Mouse (Mus musculus): ENCODE results near the gene Dzank1. TPM values are rescaled to one million over a fixed set of nuclear protein-coding genes. Genes with fewer than 3 reads are reported as not detected.

Gene Dzank1
- total RNA-seq, 2 experiments from 2014 or later = 0.43 to 1.7 TPM

DNA sequence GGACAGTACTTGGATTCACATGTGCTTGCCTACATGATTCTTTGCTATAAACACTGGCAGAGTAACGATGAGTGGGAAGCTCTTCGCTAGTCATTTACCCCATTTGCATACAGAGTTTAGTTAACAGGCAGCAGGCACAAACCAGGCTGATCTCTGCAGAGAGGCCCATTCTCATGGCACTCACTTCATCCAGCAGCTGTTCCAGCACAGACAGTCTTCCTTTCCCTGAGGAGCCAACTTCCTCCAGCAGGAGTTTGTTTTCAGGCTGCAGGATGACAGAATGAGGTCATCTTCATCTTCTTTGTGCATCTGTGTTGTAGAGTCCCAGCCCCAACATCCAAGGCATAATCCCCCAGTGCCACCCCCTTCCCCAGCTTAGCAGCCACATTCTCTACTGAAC, 47.8 kb downstream of the Dzank1 start:
- intact Hi-C loops (cut with DNase I) = no loop called here
- DNase-seq = peak in 1 of 2 experiments; percentile 14

DNA sequence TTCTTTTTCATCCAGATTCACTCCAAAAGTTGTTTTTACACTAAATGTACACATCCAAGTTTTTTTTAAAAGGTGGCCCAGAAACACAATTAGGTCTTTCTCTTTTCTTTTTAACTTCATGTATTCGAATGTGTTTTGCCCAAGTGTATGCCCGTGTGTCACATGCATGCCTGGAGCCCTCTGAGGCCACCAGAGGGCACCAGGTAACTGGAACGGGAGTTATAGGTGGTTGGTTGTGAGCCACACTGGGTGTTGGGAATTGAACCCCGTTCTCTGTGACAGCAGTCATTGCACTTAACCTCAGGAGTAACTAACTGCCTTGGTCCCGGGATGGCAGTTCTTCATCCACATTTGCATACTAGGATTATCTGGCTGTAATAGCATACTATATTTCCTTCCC, 60.0 kb downstream of the Dzank1 start:
- DNase-seq = peak in 1 of 2 experiments; percentile 12
- intact Hi-C loops (cut with DNase I) = no loop called here

- intact Hi-C loops (cut with DNase I) = no loop called here
Measured at GRCm38 (mm10) chr2:144465876-144466575, 61.2 kb downstream of the Dzank1 start.

DNA sequence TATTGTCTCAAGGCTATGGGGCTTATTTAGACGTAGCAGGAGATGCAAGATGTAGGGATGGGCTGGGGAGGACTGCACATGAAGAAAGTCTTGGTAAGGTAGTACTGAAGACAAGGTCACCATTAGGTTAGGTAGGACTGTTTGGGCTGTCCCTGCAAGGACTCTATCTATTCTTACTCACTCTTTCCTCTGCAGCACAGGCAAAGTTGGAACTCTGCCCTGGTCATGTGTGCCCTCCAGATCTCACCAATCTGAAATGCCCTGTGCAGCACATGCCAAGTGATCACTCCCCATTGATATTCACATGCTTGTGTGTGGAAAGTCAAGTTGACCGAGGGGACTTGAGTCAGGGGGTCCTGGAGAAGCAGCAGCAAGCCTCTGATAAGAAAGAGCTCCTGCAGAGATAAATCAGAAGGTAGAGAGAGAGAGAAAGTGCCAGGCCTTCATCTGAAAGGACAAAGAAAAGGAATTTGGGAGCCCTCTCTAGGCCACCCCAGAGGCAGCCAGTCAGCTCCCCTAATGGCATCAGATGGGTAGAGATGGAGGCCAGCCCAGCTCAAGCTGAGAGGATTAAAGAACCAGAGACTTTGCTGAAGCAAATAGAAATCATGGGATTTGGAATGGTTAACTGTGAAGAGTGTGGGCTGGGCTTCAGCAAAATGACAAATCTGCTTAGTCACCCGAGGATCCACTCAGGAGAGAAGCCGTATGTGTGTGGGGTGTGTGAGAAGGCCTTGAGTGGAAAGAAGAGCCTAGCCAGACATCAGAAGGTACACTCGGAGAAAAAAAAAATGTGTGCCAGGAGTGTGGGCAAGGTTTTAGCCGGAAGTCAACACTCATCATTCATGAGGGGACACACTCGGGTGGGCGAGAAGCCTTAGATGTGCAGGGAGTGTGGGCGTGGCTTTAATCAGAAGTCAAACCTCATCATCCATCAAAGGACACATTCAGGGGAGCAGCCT, 62.1 kb downstream of the Dzank1 start:
- intact Hi-C loops (cut with DNase I) = no loop called here
- no peak for DNase-seq

More at GRCm38 (mm10) chr2:144465876-144466575, 61.2 kb downstream of the Dzank1 start:
- DNase-seq = no peak

GRCm38 (mm10) chr2:144464182-144464581, 63.0 kb downstream of the Dzank1 start:
- DNase-seq = no peak
- intact Hi-C loops (cut with DNase I) = no loop called here

GRCm38 (mm10) chr2:144458975-144459754, 68.0 kb downstream of the Dzank1 start:
- peak; percentile 80 to 89 for DNase-seq
- intact Hi-C loops (cut with DNase I) = loop anchor here (5.0 kb wide), 2 partner anchors 92 to 93 kb away; partner anchors contain the start of genes Kat14, Pet117 and Rbbp9

DNA sequence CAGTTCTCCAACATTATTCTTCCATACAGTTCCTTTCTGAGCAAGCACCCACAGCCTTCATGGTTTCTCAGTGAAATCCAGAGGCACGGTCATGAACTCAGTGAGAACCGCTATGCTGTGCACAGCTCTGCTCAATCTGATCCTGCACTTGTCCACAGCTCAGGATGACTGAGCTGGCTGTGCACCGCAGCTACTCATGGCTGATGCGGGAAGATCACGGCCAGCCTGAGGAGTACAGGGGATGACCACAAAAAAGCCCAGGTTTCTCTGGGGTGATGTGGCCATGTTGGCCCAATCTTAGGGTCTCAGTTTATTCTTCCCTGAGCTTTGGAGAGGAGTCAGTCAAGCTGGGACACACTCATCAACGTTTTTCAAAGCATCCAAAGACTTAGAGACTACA, 68.9 kb downstream of the Dzank1 start:
- intact Hi-C loops (cut with DNase I) = loop anchor here (5.0 kb wide), 2 partner anchors 91 to 94 kb away; partner anchors contain the start of genes Kat14, Pet117 and Rbbp9

GRCm38 (mm10) chr2:144452364-144453008, 74.7 kb downstream of the Dzank1 start:
- peak; percentile 79 to 81 for DNase-seq
- intact Hi-C loops (cut with DNase I) = loop anchor here (1.0 to 5.0 kb wide), 6 partner anchors 105 to 1340 kb away; no protein-coding TSS in a partner anchor

More for the DNA sequence above, 68.9 kb downstream of the Dzank1 start:
- DNase-seq = no peak

GRCm38 (mm10) chr2:144450378-144450777, 76.8 kb downstream of the Dzank1 start:
- intact Hi-C loops (cut with DNase I) = loop anchor here (5.0 kb wide), 5 partner anchors 103 to 1338 kb away; no protein-coding TSS in a partner anchor
- no peak for DNase-seq

DNA sequence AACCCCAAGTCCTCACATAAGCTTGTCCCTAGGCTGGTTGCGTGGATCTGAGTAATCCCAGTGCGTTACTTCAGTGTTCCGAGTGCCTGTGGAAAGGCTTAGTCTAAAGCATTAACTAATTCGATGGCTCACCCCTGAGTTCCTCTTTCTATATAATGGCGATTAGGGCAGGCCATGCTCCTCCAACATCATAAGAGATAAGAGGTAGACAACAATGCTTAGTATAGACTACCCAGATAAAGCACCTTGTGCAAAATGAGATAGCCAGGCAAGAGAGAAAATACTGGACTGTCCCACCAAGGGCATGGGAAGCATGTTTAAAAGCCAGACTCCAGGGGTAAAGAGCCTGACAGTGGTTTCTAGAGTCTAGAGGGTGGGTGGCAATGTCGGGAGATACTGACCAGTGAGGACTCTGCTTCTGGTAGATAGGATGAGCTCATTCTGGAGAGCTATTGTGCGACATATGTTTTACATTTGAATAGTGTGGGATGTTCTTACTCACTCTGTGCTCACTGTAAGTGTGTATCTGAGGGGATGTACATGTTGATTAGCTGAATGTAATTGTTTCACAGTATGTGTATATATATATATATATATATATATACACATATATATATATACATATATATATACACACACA, 80.7 kb downstream of the Dzank1 start:
- intact Hi-C loops (cut with DNase I) = no loop called here
- DNase-seq = no peak

DNA sequence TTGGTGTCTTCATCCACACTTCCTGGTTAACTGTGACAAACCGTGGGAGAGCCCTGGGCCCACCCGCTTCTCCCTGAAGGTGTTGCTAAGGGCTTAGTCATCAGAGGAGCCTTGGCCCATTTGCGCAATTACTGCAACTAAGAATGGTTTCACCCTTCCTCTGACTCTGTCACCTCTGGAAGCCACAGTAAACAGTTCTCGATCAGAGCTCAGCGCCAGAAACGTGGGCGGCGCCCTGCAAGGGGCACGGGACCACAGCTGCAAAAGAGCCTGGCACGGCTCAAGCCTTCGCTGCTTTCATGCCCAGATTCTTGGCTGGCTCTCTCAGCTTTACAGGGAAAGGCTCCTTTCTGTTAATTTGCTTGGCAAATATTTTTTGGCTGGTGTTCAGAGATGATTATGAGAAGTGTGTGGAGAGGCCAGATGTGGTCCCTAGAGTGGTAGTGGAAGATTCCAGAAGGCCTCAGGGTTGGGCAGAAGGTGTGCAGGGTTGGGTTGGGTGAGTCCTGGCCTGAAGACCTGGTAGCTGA, 85.8 kb downstream of the Dzank1 start:
- DNase-seq = peak; percentile 23 to 26
- intact Hi-C loops (cut with DNase I) = no loop called here

DNA sequence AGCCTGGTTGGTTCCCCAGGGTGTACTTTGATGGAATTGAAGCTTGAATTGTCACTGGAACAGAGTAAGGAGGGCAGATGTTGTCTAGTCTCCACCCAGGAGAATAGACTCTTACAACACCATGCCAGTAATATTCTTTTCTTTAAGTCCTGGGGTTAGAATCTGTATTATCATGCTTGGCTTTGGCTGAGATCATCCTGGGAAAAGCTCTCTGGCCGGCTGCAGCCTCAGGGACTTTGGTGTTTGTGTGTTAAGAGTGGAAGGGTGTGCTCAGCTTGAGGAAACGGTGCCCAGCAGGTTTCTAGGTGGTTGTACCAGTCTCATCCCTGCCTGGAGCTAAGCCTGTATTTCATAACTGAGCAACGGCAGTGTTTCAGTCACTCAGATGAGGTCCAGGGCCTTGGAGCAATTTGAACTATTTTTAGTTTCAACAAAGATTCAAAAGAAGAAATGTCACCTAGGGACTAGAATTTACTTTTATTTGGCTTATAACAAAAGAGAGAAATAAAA, 88.0 kb downstream of the Dzank1 start:
- intact Hi-C loops (cut with DNase I) = no loop called here
- DNase-seq = no peak

DNA sequence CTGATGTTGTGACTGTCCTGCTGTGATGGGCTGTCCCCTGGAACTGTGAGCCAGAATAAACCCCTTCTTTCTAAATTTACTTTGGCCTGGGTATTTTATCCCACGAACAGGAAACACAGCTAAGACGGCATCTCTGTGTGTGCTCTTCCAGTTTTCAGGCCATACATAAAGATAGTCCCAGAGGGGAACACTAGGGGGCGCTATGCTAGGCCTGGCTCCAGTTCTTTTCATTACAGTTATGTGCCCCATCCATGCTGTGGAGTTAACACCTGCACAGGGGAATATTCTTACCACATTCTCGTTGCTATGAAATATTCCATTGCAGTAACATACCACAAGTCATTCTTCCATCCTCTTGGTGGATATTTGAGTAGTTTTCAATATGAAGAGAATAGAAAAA, 88.8 kb downstream of the Dzank1 start:
- no peak for DNase-seq
- intact Hi-C loops (cut with DNase I) = no loop called here

- intact Hi-C loops (cut with DNase I) = no loop called here
- no peak for DNase-seq
Measured at GRCm38 (mm10) chr2:144435679-144436078, 91.5 kb downstream of the Dzank1 start.

DNA sequence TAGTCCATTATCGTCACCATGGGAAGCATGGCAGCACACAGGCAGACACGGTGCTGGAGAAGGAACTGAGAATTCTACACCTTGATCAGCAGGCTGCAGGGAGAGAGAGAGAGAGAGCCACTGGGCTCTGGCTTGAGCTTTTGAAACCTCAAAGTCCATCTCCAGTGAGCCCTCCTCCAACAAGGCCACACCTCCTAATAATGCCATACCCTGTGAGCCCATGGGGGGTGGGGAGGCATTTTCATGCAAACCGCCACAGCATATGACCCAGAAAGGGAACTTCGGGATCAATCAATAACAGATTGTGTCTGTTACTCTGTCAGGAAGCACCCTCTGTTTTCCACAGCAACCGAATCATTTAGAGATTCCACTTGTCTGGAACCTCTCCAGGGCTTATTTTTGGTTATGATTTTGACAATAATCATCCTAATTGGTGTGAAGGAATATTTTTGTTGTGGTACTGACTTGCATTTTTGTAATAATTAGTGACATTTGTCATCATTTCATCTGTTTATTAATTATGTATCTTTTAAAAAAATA, 95.9 kb downstream of the Dzank1 start:
- intact Hi-C loops (cut with DNase I) = no loop called here
- DNase-seq = no peak

DNA sequence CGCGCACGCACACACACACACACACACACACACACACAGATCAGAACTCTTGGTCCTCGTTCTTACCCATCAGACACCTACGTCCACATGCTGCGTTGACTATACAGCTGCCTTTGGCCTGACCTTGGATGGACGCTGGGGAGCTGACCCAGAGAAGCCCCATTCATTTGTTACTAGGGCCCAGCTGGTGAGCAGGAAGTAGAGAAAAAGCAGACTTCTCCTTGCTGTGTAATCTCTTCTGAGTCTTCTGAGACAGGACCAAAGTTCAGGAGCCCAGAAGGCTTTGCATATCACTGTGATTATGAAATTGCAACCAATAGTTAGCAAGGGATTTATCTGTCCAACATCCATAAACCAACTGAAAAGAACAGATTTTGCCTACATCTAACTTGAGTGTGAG, 98.0 kb downstream of the Dzank1 start:
- intact Hi-C loops (cut with DNase I) = no loop called here
- no peak for DNase-seq

GRCm38 (mm10) chr2:144428659-144429058, 98.6 kb downstream of the Dzank1 start:
- intact Hi-C loops (cut with DNase I) = no loop called here

DNA sequence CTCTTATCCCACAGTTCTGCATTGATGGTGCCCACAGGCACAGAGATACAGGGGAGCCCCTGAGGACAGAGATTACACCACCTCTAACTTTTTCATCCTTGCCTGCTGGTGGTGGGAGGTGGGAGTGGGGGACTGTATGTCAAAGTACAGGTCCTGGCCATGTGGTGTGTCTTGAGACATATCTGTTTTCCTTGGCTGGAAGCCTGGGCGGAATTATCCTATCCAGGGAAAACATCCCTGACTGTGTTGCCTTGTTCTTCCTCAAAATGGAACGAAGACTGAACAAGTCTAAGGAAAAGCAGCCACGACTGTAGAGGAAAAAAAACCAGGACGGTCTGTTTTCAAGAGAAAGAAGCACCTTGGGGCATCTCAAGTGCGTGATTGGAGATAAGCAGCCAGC, 99.4 kb downstream of the Dzank1 start:
- DNase-seq = no peak
- intact Hi-C loops (cut with DNase I) = no loop called here

More at GRCm38 (mm10) chr2:144428659-144429058, 98.6 kb downstream of the Dzank1 start:
- no peak for DNase-seq

GRCm38 (mm10) chr2:144425761-144426160, 101.5 kb downstream of the Dzank1 start:
- DNase-seq = no peak
- intact Hi-C loops (cut with DNase I) = no loop called here
